Mouse (Mus musculus): ENCODE data around the gene Micu1. TPM values are rescaled to one million over a fixed set of nuclear protein-coding genes. Genes with fewer than 3 reads are reported as not detected.

The Micu1 gene
- polyA plus RNA-seq, 1 experiment from 2014 or later: 69.1 TPM

GRCm38 (mm10) chr10:59799303-59800044 is 97.2 kb downstream of the Micu1 start:
- Histone ChIP-seq H3K4me1 (ENCODE audit: control insufficient read depth, insufficient read depth, low read length) (peaks cover 4% of the 10 kb centered on the region; the same call in 1 of the 2 replicates), H3K9me3 (replicated peaks; ENCODE audit: control insufficient read depth, low read length) (no peaks in the 10 kb centered on the region), H3K36me3 (ENCODE audit: control insufficient read depth, insufficient read depth, low read length) (no peaks in the 10 kb centered on the region), H3K4me2 (ENCODE audit: low read length) (no peak overlapping the region), H3K27ac (ENCODE audit: low read depth, low read length) (no peak overlapping the region), H3K4me3 (ENCODE audit: low read depth, low read length) (no peak overlapping the region), H3K27me3 (replicated peaks; ENCODE audit: control insufficient read depth, insufficient read depth, low read length) (no peaks in the 10 kb centered on the region), H3K9ac (ENCODE audit: low read length) (no peak overlapping the region)
- WGBS: 65% methylated on average over 13 of the region's 13 CpGs
- DNase-seq (ENCODE audit: low spot score) (no peak), ATAC-seq (no peak)

GRCm38 (mm10) chr10:59800159-59800558 is 97.9 kb downstream of the Micu1 start:
- ATAC-seq (no peak), DNase-seq (ENCODE audit: low spot score) (no peak)
- Histone ChIP-seq H3K9ac (ENCODE audit: low read length) (no peak overlapping the region), H3K9me3 (replicated peaks; ENCODE audit: control insufficient read depth, low read length) (no peaks in the 10 kb centered on the region), H3K36me3 (ENCODE audit: control insufficient read depth, insufficient read depth, low read length) (no peaks in the 10 kb centered on the region), H3K27me3 (replicated peaks; ENCODE audit: control insufficient read depth, insufficient read depth, low read length) (no peaks in the 10 kb centered on the region), H3K27ac (ENCODE audit: low read depth, low read length) (no peak overlapping the region), H3K4me3 (ENCODE audit: low read depth, low read length) (no peak overlapping the region), H3K4me2 (ENCODE audit: low read length) (no peak overlapping the region), H3K4me1 (ENCODE audit: control insufficient read depth, insufficient read depth, low read length) (peaks cover 4% of the 10 kb centered on the region; the same call in 1 of the 2 replicates)
- WGBS: 36% methylated on average over 10 of the region's 10 CpGs

DNA sequence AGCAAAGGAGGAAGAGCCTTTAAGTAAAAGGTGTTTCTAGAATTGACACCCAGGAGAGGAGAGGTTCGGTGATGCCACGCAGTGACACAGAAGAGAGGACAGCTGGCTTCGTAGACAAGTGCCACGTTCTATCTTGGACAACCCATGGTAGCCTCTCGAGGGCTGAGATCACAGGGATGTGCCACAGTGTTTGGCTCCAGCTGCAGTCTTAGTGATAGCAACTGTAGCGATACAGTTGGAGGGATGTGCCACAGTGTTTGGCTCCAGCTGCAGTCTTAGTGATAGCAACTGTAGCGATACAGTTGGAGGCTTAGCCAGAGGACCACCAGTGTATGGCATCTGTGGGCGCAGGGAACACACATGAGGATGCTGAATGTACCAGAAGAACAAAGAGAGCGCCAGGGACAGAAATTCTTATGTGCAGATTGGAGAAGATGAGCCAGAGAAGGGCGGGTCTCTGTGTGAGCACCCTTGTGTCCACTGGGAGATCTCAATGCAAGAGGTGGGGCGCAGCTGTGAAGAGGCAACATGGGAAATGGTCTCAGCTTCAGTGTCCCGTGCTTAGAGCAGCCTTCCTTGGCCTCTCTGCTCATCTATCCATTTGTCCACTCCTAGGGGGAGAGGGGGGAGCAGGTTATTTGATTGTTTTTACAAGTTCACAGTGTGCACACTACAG is 98.7 kb downstream of the Micu1 start:
- ATAC-seq: no peak
- WGBS: 94% methylated on average over 12 of the region's 12 CpGs
- H3K9me3 ChIP-seq (replicated peaks; ENCODE audit: control insufficient read depth, low read length): no peaks in the 10 kb centered on the region

DNA sequence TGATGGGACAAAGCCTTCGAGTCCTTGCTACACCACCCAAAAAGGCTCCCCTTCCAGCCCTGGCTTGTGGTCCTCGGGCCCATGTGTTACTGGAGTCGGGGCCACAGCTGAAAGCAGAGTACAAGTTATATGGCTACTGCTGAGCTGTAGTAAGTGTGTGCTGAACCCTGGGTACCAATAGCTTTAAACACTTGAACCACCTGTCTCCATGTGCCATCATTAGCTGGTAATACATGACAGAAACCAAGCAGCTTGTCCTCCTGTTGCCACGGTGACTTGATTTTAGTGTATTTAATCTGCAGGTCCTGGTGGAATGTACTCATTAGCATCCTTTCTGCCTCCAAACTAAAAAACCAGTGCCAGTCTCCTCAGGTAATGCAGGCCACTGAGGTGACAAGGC is 106.4 kb downstream of the Micu1 start:
- H3K9ac ChIP-seq (ENCODE audit: low read length): no peak overlapping the region
- ATAC-seq (no peak), DNase-seq (ENCODE audit: low spot score) (no peak)
- no peak overlapping the region for H3K4me2 ChIP-seq (ENCODE audit: low read length)
- 86% methylated on average over 4 of the region's 4 CpGs for WGBS
- no peaks in the 10 kb centered on the region for H3K27me3 ChIP-seq (replicated peaks; ENCODE audit: control insufficient read depth, insufficient read depth, low read length)
- no peaks in the 10 kb centered on the region; the same call in 1 of the 2 replicates for H3K4me1 ChIP-seq (ENCODE audit: control insufficient read depth, insufficient read depth, low read length)
- H3K9me3 ChIP-seq (replicated peaks; ENCODE audit: control insufficient read depth, low read length): no peaks in the 10 kb centered on the region
- no peaks in the 10 kb centered on the region for H3K36me3 ChIP-seq (ENCODE audit: control insufficient read depth, insufficient read depth, low read length)
- no peak overlapping the region for H3K4me3 ChIP-seq (ENCODE audit: low read depth, low read length)
- H3K27ac ChIP-seq (ENCODE audit: low read depth, low read length): no peak overlapping the region

More for the DNA sequence above, 98.7 kb downstream of the Micu1 start:
- H3K27ac ChIP-seq (ENCODE audit: low read depth, low read length): no peak overlapping the region
- H3K36me3 ChIP-seq (ENCODE audit: control insufficient read depth, insufficient read depth, low read length): no peaks in the 10 kb centered on the region
- H3K4me3 ChIP-seq (ENCODE audit: low read depth, low read length): no peak overlapping the region
- no peak overlapping the region for H3K4me2 ChIP-seq (ENCODE audit: low read length)
- H3K4me1 ChIP-seq (ENCODE audit: control insufficient read depth, insufficient read depth, low read length): peaks cover 4% of the 10 kb centered on the region; the same call in 1 of the 2 replicates
- H3K27me3 ChIP-seq (replicated peaks; ENCODE audit: control insufficient read depth, insufficient read depth, low read length): no peaks in the 10 kb centered on the region
- DNase-seq (ENCODE audit: low spot score): no peak
- H3K9ac ChIP-seq (ENCODE audit: low read length): no peak overlapping the region

- Histone ChIP-seq H3K9me3 (replicated peaks; ENCODE audit: control insufficient read depth, low read length) (no peaks in the 10 kb centered on the region), H3K4me2 (ENCODE audit: low read length) (no peak overlapping the region), H3K27me3 (replicated peaks; ENCODE audit: control insufficient read depth, insufficient read depth, low read length) (no peaks in the 10 kb centered on the region), H3K27ac (ENCODE audit: low read depth, low read length) (no peak overlapping the region), H3K9ac (ENCODE audit: low read length) (no peak overlapping the region), H3K4me3 (ENCODE audit: low read depth, low read length) (no peak overlapping the region), H3K36me3 (ENCODE audit: control insufficient read depth, insufficient read depth, low read length) (no peaks in the 10 kb centered on the region), H3K4me1 (ENCODE audit: control insufficient read depth, insufficient read depth, low read length) (no peaks in the 10 kb centered on the region; the same call in 1 of the 2 replicates)
- WGBS: 94% methylated on average over 4 of the region's 4 CpGs
- DNase-seq (ENCODE audit: low spot score) (no peak), ATAC-seq (no peak)
These were observed 107.8 kb downstream of the Micu1 start for GRCm38 (mm10) chr10:59809991-59810574.

GRCm38 (mm10) chr10:59812939-59813338 is 110.7 kb downstream of the Micu1 start:
- H3K4me2 ChIP-seq (ENCODE audit: low read length): no peak overlapping the region
- H3K27me3 ChIP-seq (replicated peaks; ENCODE audit: control insufficient read depth, insufficient read depth, low read length): no peaks in the 10 kb centered on the region
- H3K4me1 ChIP-seq (ENCODE audit: control insufficient read depth, insufficient read depth, low read length): peaks cover 2% of the 10 kb centered on the region; the same call in 1 of the 2 replicates
- peak; percentile 62 for DNase-seq (ENCODE audit: low spot score)
- WGBS: 27% methylated on average over 13 of the region's 13 CpGs
- H3K27ac ChIP-seq (ENCODE audit: low read depth, low read length): no peak overlapping the region
- H3K9ac ChIP-seq (ENCODE audit: low read length): no peak overlapping the region
- no peak overlapping the region for H3K4me3 ChIP-seq (ENCODE audit: low read depth, low read length)
- no peaks in the 10 kb centered on the region for H3K36me3 ChIP-seq (ENCODE audit: control insufficient read depth, insufficient read depth, low read length)
- H3K9me3 ChIP-seq (replicated peaks; ENCODE audit: control insufficient read depth, low read length): no peaks in the 10 kb centered on the region
- 0 out of 2 replicates have a peak, but pooled peaks have one; percentile 33 for ATAC-seq

DNA sequence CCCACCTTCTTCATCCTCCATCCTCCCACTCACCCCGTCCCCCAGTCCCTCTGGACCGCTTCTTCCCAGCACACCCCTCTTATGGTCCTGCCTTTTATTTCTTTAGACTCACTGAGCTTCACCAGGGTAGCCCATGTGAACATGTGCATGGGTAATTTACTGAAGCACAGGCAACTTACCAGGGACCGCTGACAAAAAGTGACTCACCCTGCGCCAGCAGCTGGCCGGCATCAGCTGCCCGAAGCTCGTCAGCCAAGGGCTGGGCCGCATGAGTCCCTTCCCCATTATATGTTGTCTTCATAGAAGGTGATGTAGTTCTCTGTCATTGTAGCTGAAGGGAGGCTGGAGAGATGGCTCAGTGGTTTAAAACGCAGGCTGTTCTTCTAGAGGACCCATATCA is 111.5 kb downstream of the Micu1 start:
- Histone ChIP-seq H3K9me3 (replicated peaks; ENCODE audit: control insufficient read depth, low read length) (no peaks in the 10 kb centered on the region), H3K4me3 (ENCODE audit: low read depth, low read length) (no peak overlapping the region), H3K4me1 (ENCODE audit: control insufficient read depth, insufficient read depth, low read length) (peaks cover 2% of the 10 kb centered on the region; the same call in 1 of the 2 replicates), H3K36me3 (ENCODE audit: control insufficient read depth, insufficient read depth, low read length) (no peaks in the 10 kb centered on the region), H3K4me2 (ENCODE audit: low read length) (no peak overlapping the region), H3K9ac (ENCODE audit: low read length) (no peak overlapping the region), H3K27ac (ENCODE audit: low read depth, low read length) (no peak overlapping the region), H3K27me3 (replicated peaks; ENCODE audit: control insufficient read depth, insufficient read depth, low read length) (no peaks in the 10 kb centered on the region)
- ATAC-seq: no peak
- DNase-seq (ENCODE audit: low spot score): no peak
- 82% methylated on average over 9 of the region's 9 CpGs for WGBS

- DNase-seq (ENCODE audit: low spot score) (peak; percentile 61), ATAC-seq (no peak)
- H3K36me3 ChIP-seq (ENCODE audit: control insufficient read depth, insufficient read depth, low read length): no peaks in the 10 kb centered on the region
- H3K27ac ChIP-seq (ENCODE audit: low read depth, low read length): no peak overlapping the region
- H3K9me3 ChIP-seq (replicated peaks; ENCODE audit: control insufficient read depth, low read length): no peaks in the 10 kb centered on the region
- no peaks in the 10 kb centered on the region for H3K27me3 ChIP-seq (replicated peaks; ENCODE audit: control insufficient read depth, insufficient read depth, low read length)
- 76% methylated on average over 7 of the region's 7 CpGs for WGBS
- no peak overlapping the region for H3K4me3 ChIP-seq (ENCODE audit: low read depth, low read length)
- H3K9ac ChIP-seq (ENCODE audit: low read length): no peak overlapping the region
- peaks cover 2% of the 10 kb centered on the region; the same call in 1 of the 2 replicates for H3K4me1 ChIP-seq (ENCODE audit: control insufficient read depth, insufficient read depth, low read length)
- no peak overlapping the region for H3K4me2 ChIP-seq (ENCODE audit: low read length)
These were observed 112.4 kb downstream of the Micu1 start for GRCm38 (mm10) chr10:59814505-59815155.
